Mouse (Mus musculus): ENCODE results near the gene Boll.
"Not testable (repeated sequence)": the region's sequence is repeated elsewhere in the genome, so short reads cannot be mapped to it uniquely, and the experiment has no call there.

Gene Boll

DNA sequence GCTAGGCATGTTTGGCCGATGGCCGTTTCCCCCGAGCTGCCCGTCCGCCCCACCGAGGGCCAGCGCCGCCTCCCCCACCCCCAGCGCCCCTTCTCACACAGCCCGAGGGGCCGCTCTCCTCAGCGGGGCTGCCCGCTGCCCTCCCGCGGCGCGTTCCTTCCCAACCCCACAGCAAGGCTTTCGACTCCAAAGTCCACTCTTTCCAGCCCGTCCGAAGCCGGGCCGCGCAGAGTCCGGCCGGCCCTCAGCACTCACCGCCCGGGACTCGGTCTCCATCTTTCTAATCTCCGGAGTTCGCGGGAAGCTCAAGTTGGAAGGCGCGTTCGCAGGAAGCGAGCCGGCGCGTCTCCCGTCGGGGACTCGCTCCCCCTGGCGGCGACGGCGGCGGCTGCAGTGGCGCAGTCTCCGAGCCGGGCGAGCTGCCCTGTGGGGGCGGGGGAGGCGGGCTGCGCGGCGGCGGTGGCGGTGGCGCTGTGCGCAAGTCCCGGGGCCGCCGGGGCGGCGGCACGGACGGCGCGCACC is at the start of gene Boll:
Gene Boll (minus strand): TSS at position 426 of the 522 bp plus-strand sequence.
- DNase-seq (ENCODE audit: low read depth, low spot score), result peak; percentile 33

DNA sequence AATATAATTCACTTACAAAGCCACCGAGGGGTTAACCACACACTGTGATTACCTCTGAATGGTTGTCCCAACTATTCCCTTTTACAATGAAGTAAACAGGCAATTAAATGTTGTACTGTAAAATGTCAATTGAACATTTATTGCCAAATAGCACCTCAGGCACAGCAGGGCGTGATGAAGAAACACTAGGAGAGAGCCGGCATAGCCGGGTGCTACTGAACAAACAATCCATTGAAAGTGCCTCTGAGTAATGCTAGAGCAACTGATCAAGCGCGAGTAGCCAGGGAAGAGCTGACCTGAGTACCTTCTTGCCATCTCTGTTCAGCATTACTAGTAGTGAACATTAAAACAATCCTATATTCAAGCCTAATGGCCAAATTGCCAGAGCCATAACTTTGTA is 49.3 kb upstream of the Boll start:
- DNase-seq (ENCODE audit: low read depth, low spot score), result no peak

DNA sequence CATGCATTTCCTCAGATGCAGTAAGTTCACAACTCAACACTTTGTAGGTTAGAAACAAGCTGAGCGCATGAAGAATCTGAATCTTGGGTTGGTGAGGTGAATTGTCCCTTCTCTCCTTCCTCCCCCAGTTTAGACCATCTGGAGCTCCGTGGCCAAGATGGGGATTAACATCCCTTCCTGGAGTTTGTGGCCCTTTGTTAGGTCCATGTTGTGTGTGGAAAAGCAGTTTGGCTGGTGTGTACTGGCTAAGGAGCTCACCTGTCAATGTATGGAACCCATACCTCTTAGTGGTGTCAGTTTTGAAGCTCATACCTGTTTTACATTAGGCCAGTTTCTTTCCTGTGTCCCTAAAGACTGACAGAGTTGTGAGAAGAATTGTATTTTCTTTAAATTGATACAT is 47.8 kb upstream of the Boll start:
- DNase-seq (ENCODE audit: low read depth, low spot score), result no peak

- DNase-seq (ENCODE audit: low read depth, low spot score), result peak; percentile 16
Observed at GRCm38 (mm10) chr1:55410670-55411069, 47.4 kb upstream of the Boll start.

GRCm38 (mm10) chr1:55406531-55407375 is 43.5 kb upstream of the Boll start:
- peak; percentile 61 for DNase-seq (ENCODE audit: low read depth, low spot score)

- DNase-seq (ENCODE audit: low read depth, low spot score), result no peak
Observed at GRCm38 (mm10) chr1:55406023-55406413, 42.7 kb upstream of the Boll start.

DNA sequence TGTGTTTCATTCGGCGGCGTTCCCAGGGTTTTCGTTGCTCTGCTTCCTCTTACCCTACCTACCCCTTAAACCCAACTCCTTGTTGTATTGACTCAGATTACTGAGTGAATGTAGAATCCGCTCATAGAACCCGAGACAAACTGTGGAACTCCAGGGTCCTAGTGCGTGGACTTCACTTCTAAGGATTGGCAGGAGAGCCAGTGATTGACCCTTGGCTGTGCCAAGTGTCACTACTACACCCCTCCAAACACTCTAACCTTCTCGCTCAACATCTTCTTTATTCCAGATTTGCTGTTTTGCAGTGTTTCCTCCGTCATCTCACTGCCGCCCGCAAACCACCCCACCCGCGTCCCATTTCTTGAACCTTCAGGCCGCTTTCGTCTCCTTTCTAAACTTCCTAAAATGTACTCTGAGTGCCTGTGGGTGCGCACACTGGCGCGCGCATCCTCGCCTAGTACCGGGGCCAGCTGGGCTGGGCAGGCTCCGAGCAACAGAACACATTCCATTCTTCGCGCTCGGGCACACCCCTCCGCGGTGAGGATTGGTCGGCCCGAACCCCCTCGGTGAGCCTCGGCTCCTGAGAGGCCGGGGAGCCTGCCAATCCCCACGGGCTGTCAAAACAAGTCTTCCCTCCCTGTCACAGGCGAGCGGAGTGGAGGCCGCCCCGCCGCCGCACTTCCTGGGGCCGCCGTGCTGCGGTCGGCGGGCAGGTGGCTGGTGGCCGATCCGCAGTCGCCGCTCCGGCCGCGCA is 42.2 kb upstream of the Boll start, which contains the start of gene Plcl1:
Gene Plcl1 (plus strand): TSS at position 650 of the 751 bp plus-strand sequence.
- peak; percentile 99 for DNase-seq (ENCODE audit: low read depth, low spot score)

- DNase-seq (ENCODE audit: low read depth, low spot score), result peak; percentile 90
Observed at GRCm38 (mm10) chr1:55404439-55404838, 41.2 kb upstream of the Boll start.

DNA sequence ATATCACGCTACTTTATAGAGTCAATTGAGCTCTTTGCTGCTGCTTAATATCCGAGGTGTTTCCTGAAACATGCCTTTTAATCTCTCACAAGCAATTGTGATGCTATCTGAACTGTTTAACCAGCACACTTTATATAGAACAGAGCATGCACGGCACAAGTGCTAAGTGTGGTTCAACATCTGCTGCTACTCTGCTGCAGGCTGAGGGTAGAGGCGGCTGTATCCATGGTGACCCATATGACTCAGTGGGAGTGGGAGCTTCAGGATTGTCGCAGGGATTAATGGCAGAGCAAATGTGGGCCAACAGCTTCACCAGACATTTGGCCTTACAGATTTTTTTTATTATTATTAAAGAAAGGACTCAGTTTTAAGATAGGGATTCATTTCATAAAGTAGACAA is 36.6 kb upstream of the Boll start:
- DNase-seq (ENCODE audit: low read depth, low spot score), result peak; percentile 88

DNA sequence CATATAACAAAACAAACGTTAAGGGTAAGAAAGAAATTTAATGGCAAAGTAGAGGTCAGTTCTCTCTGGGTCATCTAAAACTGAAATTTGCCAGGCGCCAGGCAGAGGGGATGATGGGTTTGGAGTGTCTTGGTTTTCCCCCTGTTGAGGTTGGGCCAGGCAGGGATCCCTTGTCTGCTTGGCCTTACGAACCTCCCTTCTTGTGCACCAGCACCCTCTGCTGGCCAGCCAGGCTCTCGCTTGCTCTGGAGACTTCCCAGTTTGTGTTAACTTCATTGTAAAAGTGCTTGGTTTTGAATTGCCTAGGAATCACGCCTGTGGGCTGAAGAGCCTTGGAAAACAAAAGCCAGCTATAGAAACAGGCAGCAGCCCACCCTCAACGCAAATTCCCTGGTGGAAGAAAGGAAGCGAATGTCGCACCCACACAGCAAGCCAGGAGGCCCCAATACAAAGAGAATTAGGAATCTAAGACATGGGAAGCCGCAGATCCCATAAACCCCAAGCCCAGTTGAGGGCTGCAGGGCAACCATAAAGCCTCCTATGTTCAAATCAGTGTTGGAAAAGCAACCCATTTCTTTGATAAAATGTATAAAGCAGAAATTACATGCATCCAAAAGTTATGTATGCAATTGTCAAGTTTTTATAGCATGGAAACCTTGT is 20.0 kb upstream of the Boll start:
- DNase-seq (ENCODE audit: low read depth, low spot score), result peak; percentile 90

DNA sequence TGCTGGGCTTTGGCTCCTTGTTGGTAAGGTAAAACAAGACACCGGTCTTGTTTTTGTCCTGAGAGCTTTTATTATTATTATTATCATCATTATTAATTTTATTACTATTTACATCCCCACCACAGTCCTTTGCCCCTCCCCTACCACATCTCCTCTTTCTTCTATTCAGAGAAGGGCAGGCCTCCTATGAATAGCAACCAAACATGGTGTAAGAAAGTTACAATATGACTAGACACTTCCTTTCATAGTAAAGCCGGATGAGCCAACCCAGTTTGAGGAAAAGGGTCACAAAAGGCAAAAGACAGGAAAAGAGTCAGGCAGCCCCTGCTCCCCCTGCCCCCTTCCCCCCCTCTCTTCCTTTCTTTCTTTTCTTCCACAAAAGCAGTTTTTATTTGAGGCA is 17.3 kb upstream of the Boll start:
- DNase-seq (ENCODE audit: low read depth, low spot score), result no peak

DNA sequence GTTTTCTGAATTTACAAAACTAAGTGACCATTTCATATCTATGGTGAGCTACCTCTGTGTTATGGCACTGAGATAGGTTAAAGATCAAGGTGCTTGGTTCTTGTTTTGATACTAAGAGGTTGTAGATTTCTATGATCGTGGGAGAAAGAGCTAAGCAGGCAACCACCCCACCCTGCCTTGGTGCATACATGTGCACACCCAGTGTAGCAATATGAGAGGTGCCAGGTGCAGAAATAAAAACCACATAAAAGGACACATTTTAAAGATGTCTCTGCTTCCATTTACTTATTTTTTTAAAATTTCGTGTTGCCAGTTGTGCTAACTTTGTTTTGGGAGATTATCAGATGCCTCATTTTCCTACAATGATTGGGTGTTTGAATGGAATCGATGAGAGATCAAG is 9.4 kb upstream of the Boll start:
- DNase-seq (ENCODE audit: low read depth, low spot score), result no peak

- DNase-seq (ENCODE audit: low read depth, low spot score), result peak; percentile 17
Observed at GRCm38 (mm10) chr1:55363586-55363985, 317 bp upstream of the Boll start.

DNA sequence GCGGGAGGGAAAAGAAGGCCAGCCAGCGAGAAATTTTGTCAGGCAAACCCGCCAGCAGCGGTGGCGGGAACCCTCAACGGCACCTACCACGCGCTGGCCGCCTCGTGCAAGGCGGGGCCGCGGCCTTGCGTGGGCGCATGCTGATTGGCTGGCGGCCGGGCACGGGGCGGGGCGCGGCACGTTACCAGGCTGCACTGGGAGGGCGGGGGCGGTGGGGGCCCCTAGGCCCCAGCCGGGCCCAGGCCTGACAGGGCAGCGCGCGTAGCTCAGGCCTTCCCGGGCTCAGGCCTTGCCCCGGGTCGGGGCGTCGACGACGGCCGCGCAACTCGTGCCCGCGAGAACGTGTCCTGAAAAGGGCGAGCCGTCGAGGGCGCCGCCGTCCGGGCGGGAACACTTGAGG is 635 bp downstream of the Boll start:
- no peak for DNase-seq (ENCODE audit: low read depth, low spot score)

DNA sequence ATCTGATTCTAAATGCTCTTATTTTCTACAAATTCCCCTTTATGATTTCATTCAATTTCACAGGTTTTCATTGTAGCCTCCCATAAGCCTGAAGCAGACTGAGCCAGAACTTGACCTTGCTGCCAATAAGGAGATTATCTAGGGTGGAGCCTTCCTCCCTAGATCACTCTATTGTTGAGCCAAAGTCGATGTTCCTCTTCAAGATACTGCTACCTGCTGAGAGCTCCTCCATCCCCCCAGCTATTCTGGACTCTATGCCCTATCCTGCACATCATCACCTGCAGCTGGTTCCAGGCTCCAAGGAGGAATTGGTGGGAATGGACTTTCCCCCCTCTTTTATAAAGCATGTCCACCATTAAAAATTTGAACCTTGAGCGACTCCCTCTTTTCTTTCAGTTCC is 11.4 kb downstream of the Boll start:
- not testable (repeated sequence) for DNase-seq (ENCODE audit: low read depth, low spot score)

GRCm38 (mm10) chr1:55325496-55325895 is 37.8 kb downstream of the Boll start:
- DNase-seq (ENCODE audit: low read depth, low spot score), result not testable (repeated sequence)

DNA sequence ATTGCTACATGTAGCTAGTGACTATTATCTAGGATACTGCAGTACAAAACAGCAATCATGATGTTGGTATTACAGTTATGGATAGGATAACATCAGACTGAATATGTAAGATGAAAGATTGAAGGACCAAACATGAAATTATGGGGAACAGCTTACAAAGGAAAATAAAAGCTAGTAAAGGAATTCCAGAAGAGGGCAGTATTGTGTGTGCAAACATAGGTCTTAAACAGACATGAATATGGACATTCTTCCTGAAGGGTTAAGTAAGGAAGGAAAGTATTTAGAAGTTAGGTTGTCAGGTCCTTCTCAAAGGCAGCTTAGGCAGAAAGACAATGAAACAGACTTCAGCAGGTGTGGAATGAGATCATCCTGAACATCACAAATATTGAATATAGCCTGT is 62.2 kb downstream of the Boll start:
- peak; percentile 39 for DNase-seq (ENCODE audit: low read depth, low spot score)

DNA sequence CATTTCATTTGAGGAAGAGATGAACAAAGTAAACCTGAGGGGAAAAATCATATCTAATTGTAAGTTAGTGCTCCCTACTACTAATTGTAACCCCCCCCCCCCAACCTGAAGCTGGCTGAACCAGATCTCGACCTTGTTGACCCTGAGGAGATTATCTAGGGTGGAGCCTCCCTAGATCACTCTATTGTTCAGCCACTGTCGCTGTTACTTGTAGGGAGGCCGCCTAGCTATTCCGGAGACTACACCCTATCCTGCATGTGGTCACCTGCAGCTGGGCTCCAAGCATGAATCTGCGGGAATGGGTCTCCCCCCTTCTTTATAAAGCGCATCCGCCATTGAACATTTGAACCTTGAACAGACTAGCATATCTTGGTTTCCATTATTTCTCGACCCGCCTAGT is 84.2 kb downstream of the Boll start:
- DNase-seq (ENCODE audit: low read depth, low spot score), result no peak

- no peak for DNase-seq (ENCODE audit: low read depth, low spot score)
Observed at GRCm38 (mm10) chr1:55265447-55265846, 97.8 kb downstream of the Boll start.

GRCm38 (mm10) chr1:55264385-55264784 is 98.9 kb downstream of the Boll start:
- no peak for DNase-seq (ENCODE audit: low read depth, low spot score)

- DNase-seq (ENCODE audit: low read depth, low spot score), result no peak
Observed at GRCm38 (mm10) chr1:55246374-55246773, 116.9 kb downstream of the Boll start.

DNA sequence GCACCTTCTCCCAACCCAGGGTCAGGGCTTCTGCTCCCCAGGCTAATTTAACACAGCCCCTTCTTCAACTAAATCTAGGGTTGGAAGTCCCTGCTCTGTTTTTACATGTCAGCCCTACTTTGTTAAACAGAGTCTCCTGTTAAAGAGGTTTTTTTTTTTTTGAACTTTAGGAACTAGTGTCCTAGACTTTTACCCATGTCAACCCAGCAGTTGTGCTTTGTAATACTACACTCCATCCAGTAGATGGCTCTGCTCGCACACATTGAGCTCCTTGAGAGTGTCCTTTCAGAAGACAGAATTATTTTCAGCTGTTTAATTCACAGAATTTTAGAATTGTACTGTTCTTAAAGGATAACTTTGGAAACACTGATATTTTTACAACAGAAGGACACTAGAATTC is 124.0 kb downstream of the Boll start:
- DNase-seq (ENCODE audit: low read depth, low spot score), result peak; percentile 84

Data from brain, adult 2 months (tissue).